8 mouse cellular contexts compared by ENCODE assay signal in genomic region chr17:34031465-34032173, GRCm38 (mm10). TPM values are rescaled to one million over a fixed set of nuclear protein-coding genes. Genes with fewer than 3 reads are reported as not detected.
DNase-seq lines count a peak whose midpoint lies in the region; ATAC-seq lines count a peak whose summit lies in the region.

Gene Slc39a7 (minus strand): TSS chr17:34031682.
Gene Rxrb (plus strand): TSS chr17:34031812.

- H3K4me2 ChIP-seq in lung, embryonic 16.5 days (ENCODE audit: low read depth, low read length): peak within 1 kb of the TSS; percentile 95

- peak within 1 kb of the TSS; percentile 93 for H3K9ac ChIP-seq in lung, embryonic 16.5 days (ENCODE audit: low read length)

- H3K36me3 ChIP-seq in lung, embryonic 16.5 days (ENCODE audit: control insufficient read depth, insufficient read depth, low read length): peaks cover 32% of the 10 kb centered on the region

- under 1% methylated on average over 71 of the region's 88 CpGs for WGBS in lung, embryonic 16.5 days

- ATAC-seq in hematopoietic stem cell, adult 5-6 weeks (replicated peaks in 1 of 2; ENCODE audit: insufficient read depth in 1 of 2, low FRiP score in 2 of 2, low TSS enrichment in 1 of 2, low read depth in 1 of 2, poor library complexity in 2 of 2, severe bottlenecking in 2 of 2): peak; percentile 44 to 55
- peak; percentile 85 for ATAC-seq in lung, embryonic 16.5 days (ENCODE audit: low read depth)

- peak within 1 kb of the TSS; percentile 98 for H3K27ac ChIP-seq in lung, embryonic 16.5 days (ENCODE audit: low read length)

- peaks cover 41% of the 10 kb centered on the region for H3K4me1 ChIP-seq in lung, embryonic 16.5 days (replicated peaks; ENCODE audit: control insufficient read depth, insufficient read depth, low read length)

- H3K9me3 ChIP-seq in lung, embryonic 16.5 days (ENCODE audit: control insufficient read depth, low read length): no peaks in the 10 kb centered on the region

- peak; percentile 85 for DNase-seq in MEL-GATA-1-ER (ENCODE audit: extremely low read depth, low read depth)
- peak; percentile 97 for DNase-seq in cerebellum, adult 8-10 months
- DNase-seq in forelimb bud, embryonic 11.5 days (ENCODE audit: low read depth, low spot score): peak; percentile 99
- DNase-seq in layer of hippocampus, adult 9-10 months (ENCODE audit: low spot score): peak; percentile 94
- DNase-seq in ovary, postnatal 10 days (ENCODE audit: low spot score): peak; percentile 99
- DNase-seq in thymus, postnatal 10 days (ENCODE audit: low spot score in 2 of 2): peak; percentile 99 to 100

- no peaks in the 10 kb centered on the region for H3K27me3 ChIP-seq in lung, embryonic 16.5 days (ENCODE audit: control insufficient read depth, insufficient read depth, low read depth, low read length)

- H3K4me3 ChIP-seq in lung, embryonic 16.5 days (ENCODE audit: low read length): peak within 1 kb of the TSS; percentile 88

RNA-seq across cellular contexts. Expression of gene Slc39a7, which starts in this region (rescaled TPM):
- total RNA-seq in hematopoietic stem cell, adult 5-6 weeks (2017): 60.8 and 96.9 TPM in 2 replicates
- polyA plus RNA-seq in lung, embryonic 16.5 days (2015; fragmentation: Nextera tagmentation; extraction: Ambion mirVana): 188 and 191 TPM in 2 replicates

RNA-seq across cellular contexts. Expression of gene Rxrb, which starts in this region (rescaled TPM):
- 41.2 and 51.3 TPM in 2 replicates for total RNA-seq in hematopoietic stem cell, adult 5-6 weeks (2017)
- 49.6 and 49.9 TPM in 2 replicates for polyA plus RNA-seq in lung, embryonic 16.5 days (2015; fragmentation: Nextera tagmentation; extraction: Ambion mirVana)

Comparison
In these comparisons a context has a peak if more than half of its experiments do, and no peak if none do; other contexts are left out.
1. Peak in every context shown above with its lines: DNase-seq, ATAC-seq, H3K4me3 ChIP-seq and H3K27ac ChIP-seq.